Mouse (Mus musculus) frontal cortex, postnatal 10 days (tissue): Measurements from ENCODE around the gene Tmigd3.

ENCODE experiments used
- DNase-seq, 2 experiments: peaks; one replicate each; pipeline ENCODE4 v3.0.0; 2022; ENCODE audit warnings: low spot score in 2 of 2, mixed read lengths in 1 of 2

The Tmigd3 gene

GRCm38 (mm10) chr3:105873451-105874445 lies 3.0 kb downstream of the Tmigd3 start:
- DNase-seq: no peak

DNA sequence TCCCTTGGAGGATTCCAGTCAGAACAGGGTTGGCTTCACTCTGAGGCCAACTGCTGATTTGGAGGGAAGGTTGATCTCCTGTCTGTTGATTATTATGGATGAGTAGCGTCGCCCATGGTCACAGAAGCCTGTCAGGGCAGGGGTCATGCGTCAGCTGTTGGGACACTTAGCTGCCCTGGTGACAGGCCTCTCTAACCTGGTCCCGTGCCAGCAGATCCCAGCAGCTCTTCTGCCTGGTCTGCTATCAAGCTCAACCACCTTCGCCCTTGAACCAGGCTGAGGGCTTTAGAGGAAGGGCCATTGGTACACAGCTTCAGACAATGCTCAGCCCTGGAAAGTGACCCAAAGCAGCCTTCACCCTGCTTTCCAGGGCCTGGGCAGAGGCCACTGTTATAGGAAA lies 5.3 kb downstream of the Tmigd3 start:
- DNase-seq: no peak

GRCm38 (mm10) chr3:105877252-105877803 lies 6.6 kb downstream of the Tmigd3 start:
- DNase-seq: no peak

- DNase-seq: no peak
These were observed 7.2 kb downstream of the Tmigd3 start for GRCm38 (mm10) chr3:105877919-105878318.

DNA sequence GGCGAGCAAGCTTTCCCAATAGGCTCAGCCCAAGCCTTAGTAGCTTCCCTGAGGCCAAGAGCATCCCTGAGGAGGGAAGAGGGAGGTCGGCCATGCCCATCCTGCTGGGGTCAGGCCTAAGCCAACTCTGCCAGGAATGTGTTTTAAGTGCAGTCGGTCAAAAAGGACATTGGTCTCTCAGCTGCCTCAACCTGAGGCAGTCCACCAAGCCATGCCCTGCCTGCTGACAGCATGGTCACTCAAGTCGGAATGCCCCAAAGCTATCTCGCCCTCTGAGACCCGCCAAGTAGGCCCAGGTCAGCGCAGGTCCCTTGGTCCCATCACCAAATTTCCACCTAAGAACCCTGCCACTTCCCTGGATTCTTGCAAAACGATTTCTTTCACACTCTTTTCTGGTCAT lies 8.0 kb downstream of the Tmigd3 start:
- DNase-seq: no peak

- DNase-seq: no peak
These were observed 9.7 kb downstream of the Tmigd3 start for GRCm38 (mm10) chr3:105880419-105880818.

GRCm38 (mm10) chr3:105882105-105882504 lies 11.4 kb downstream of the Tmigd3 start:
- DNase-seq: no peak

GRCm38 (mm10) chr3:105883111-105883510 lies 12.4 kb downstream of the Tmigd3 start:
- no peak for DNase-seq

GRCm38 (mm10) chr3:105888961-105889360 lies 18.3 kb downstream of the Tmigd3 start:
- DNase-seq: no peak

GRCm38 (mm10) chr3:105890220-105890619 lies 19.5 kb downstream of the Tmigd3 start:
- DNase-seq: no peak

GRCm38 (mm10) chr3:105891141-105891540 lies 20.4 kb downstream of the Tmigd3 start:
- DNase-seq: no peak

GRCm38 (mm10) chr3:105891760-105892571 lies 21.3 kb downstream of the Tmigd3 start:
- peak in 1 of 2 experiments; percentile 58 for DNase-seq

DNA sequence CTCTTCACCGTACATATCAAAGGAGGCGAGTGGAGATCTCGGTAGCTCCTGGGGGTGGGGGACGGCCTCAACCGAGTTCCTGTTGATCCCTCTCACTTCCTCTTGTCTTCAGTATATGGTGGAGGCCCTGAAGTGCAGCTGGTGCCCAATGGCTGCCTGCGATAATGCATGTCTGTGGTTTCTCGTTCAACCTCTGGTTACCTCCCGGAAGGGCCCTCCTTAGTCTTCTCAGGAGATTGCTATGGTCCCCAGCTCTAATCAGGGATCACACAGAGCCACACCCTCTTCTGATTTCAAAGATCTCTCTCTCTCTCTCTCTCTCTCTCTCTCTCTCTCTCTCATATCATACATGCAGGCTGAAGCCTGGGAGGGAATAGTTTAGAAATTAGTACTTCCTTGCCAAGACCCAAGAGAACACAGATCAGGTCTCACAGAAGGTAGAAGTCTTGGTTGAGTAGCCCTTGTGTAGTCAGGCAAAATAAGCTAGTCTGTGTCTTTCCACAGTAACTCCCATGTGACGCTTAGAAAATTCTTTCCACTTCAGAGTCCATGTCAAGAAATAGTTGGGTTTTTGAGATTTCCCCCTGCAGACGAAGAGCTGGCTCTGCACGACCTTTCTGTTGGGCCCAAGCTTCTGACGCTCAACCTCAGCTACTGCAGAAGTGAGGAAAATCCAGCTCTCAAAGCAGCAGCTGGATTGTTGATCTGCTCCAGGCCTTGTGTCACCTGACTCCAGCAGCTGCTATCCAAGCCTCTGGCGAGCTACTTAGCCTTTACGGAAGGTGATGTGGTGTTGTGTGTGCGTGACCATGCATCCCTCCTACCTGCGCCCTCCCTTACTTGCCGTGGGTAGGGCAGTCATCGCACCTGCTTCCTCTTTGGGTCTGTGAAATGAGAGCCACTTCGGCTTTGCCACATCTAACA lies 22.1 kb downstream of the Tmigd3 start:
- DNase-seq: no peak

DNA sequence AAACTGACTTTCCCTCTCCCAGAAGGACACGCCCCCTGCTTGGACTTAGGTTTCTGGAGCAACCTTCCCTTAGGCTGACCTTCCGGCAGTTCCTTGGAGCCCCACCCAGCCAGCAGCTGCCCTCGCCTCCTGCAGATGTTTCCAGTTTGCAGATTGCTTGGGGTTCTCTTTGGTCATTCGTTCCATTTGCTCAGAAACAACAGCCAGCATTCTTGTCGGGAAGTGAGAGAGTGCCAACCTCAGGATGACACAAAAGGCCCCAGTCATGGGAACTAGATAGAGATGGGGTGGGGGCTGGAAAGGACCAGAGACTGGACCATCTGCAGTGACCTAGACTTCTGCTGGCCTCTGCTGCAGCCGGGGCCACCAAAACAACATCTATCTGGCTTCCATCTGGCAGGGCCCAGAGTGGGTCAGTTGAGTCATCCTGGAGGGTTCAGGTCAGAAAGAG lies 23.3 kb downstream of the Tmigd3 start:
- no peak for DNase-seq

DNA sequence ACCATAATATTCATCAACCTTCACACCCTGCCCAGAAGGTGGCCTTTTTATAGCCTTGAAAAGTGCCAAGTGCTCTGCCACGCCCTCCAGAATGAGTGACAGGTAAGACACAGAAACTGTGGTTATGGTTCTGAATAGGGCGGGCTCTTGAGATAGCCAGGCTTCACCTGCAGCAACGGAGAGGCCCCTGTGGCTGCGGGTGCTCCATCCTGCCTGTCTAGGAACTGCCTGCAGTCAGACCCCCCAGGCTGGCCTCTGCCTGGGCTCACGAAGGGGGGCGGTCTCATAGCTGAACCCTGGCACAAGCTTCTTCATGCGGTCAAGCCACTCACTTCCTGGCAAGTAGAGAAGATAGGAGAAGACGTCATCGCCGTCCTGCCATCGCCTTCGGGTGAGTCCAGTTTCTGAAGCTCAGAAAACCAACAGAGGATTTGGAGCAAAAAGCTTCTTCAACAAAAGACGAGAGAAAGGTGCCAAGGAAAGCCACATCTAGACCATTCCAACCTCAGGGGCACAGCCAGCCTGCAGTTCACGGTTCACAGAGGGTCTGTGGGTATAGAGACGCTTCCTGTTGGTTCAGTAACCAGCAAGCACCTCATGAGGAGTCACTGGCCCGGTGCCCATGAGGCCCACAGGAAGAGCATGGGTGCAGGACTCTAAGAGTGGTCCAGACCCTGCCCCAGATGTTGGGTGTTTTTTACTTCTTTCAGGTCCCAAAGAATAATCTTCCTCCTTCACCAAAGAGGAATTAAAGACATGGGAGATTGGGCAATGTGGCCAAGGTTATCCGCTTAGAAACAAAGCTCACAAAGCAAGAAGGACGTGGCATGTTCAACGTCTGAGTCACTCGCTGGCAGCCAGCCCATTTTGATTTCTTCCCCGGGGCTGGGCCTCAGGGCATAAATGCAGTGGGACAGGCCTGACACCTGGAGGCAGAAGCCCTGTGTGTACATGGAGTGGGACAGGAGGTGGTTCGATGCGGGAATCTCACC lies 24.2 kb downstream of the Tmigd3 start:
- peak; percentile 55 to 58 for DNase-seq

DNA sequence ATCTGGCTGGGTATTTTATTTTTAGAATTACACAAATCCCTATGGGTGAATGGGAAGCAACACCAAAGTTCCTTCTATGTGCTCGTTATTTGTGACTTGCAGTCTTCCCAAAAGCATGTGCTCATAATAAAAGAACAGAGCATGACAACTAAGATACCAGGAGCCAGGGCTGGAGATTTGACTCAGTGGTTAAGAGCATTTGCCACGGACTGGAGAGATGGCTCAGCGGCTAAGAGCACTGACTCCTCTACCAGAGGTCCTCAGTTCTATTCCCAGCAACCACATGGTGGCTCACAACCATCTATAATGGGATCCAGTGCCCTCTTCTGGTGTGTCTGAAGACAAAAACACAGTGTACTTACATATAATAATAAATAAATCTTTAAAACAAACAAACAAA lies 26.1 kb downstream of the Tmigd3 start:
- DNase-seq: no peak

DNA sequence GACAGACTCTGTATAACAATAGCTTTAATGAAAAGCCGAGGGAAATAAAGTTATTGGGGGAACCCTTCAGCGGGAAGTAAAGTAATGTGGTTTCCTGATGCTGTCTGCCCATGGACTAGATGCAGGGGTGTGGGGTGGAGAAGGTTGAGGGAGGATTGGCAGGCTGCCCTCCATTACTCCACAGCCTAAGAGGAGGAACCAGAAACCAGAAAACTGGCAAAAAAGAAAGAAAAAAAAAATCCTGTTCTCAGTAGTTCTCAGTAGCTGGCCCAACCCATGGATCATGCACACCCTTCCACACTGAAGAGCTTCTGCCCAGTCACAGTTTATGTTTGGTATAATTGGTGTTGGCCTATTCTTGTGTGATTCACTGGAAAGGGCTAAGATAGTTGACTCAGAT lies 27.6 kb downstream of the Tmigd3 start:
- no peak for DNase-seq

- no peak for DNase-seq
These were observed 28.2 kb downstream of the Tmigd3 start for GRCm38 (mm10) chr3:105898861-105899260.

- DNase-seq: peak; percentile 50 to 76
These were observed 28.9 kb downstream of the Tmigd3 start for GRCm38 (mm10) chr3:105899394-105900147.
